Comparison of ENCODE assay signal across 8 mouse cellular contexts in the genomic region with DNA sequence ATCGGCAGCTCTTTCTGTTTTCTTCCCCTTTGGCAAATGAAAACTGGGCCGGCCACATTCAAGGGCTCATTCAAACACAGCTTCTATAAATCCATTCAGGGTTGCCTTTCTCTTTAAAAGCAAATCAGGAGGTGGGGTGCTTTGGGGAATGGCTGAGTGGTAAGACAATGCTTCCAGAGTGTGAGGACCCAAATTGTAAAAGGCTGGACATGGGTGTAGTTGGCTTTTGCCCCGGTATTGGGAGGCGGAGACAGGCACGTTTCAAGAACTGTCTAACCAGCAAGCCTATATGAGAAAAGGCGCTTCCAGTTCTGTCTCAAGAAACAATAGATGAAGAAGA.
DNase-seq lines count a peak whose midpoint lies in the region; ATAC-seq lines count a peak whose summit lies in the region.

No protein-coding gene starts in this region.

- peak overlapping the region; percentile 86 for H3K27ac ChIP-seq in heart, embryonic 10.5 days
- 0 out of 2 replicates have a peak overlapping the region, but pooled peaks have one; percentile 21 for H3K27ac ChIP-seq in limb, embryonic 11.5 days (replicated peaks; ENCODE audit: low read depth, low read length)
- H3K27ac ChIP-seq in stomach, embryonic 16.5 days (ENCODE audit: low read length) = no peak overlapping the region

- H3K27me3 ChIP-seq in heart, embryonic 10.5 days (ENCODE audit: insufficient read depth, poor library complexity, severe bottlenecking) = peaks cover 7% of the 10 kb centered on the region; the same call in 1 of the 2 replicates
- H3K27me3 ChIP-seq in limb, embryonic 11.5 days (ENCODE audit: control insufficient read depth, insufficient read depth, low read length) = no peaks in the 10 kb centered on the region
- no peaks in the 10 kb centered on the region; the same call in 1 of the 2 replicates for H3K27me3 ChIP-seq in stomach, embryonic 16.5 days (ENCODE audit: control insufficient read depth, insufficient read depth, low read length)

- no peaks in the 10 kb centered on the region for H3K9me3 ChIP-seq in heart, embryonic 10.5 days
- no peaks in the 10 kb centered on the region for H3K9me3 ChIP-seq in limb, embryonic 11.5 days (ENCODE audit: control insufficient read depth, low read length)
- H3K9me3 ChIP-seq in stomach, embryonic 16.5 days (replicated peaks; ENCODE audit: control insufficient read depth, low read length) = no peaks in the 10 kb centered on the region

- WGBS in heart, embryonic 10.5 days = 34% methylated on average over 6 of the region's 6 CpGs
- WGBS in limb, embryonic 11.5 days = 30% methylated on average over 6 of the region's 6 CpGs
- 33% methylated on average over 6 of the region's 6 CpGs for WGBS in stomach, embryonic 16.5 days

- no peak for DNase-seq in heart, embryonic 10.5 days (ENCODE audit: low spot score)
- DNase-seq in heart, adult 8-10 months (ENCODE audit: low spot score) = no peak
- peak; percentile 49 for DNase-seq in retina, embryonic 14.5 days (ENCODE audit: low spot score)
- no peak for DNase-seq in retina, postnatal 1 day
- DNase-seq in limb, embryonic 11.5 days (ENCODE audit: low spot score) = no peak
- no peak for DNase-seq in adrenal gland, postnatal 4 days (ENCODE audit: low spot score in 2 of 2)
- DNase-seq in kidney, adult 11 months = no peak

- H3K4me3 ChIP-seq in heart, embryonic 10.5 days = peak overlapping the region; percentile 48; the same call in 1 of the 2 replicates
- H3K4me3 ChIP-seq in limb, embryonic 11.5 days (ENCODE audit: low read depth, low read length) = no peak overlapping the region
- peak overlapping the region; percentile 16; the same call in 1 of the 2 replicates for H3K4me3 ChIP-seq in stomach, embryonic 16.5 days (replicated peaks; ENCODE audit: low read length)

- H3K9ac ChIP-seq in limb, embryonic 11.5 days (ENCODE audit: low read length) = no peak overlapping the region
- H3K9ac ChIP-seq in stomach, embryonic 16.5 days (ENCODE audit: low read length) = no peak overlapping the region

- no peak for ATAC-seq in limb, embryonic 11.5 days (ENCODE audit: insufficient number of reproducible peaks, low FRiP score, low TSS enrichment, low read depth)
- no peak for ATAC-seq in stomach, embryonic 16.5 days (ENCODE audit: insufficient read depth, low FRiP score)

- H3K4me2 ChIP-seq in limb, embryonic 11.5 days (ENCODE audit: low read depth, severe bottlenecking) = peak overlapping the region; percentile 35
- peak overlapping the region; percentile 43 for H3K4me2 ChIP-seq in stomach, embryonic 16.5 days (ENCODE audit: low read depth, low read length)

- no peaks in the 10 kb centered on the region for H3K36me3 ChIP-seq in heart, embryonic 10.5 days
- no peaks in the 10 kb centered on the region for H3K36me3 ChIP-seq in limb, embryonic 11.5 days (ENCODE audit: control insufficient read depth, insufficient read depth, low read length)
- H3K36me3 ChIP-seq in stomach, embryonic 16.5 days (ENCODE audit: control insufficient read depth, insufficient read depth, low read length) = no peaks in the 10 kb centered on the region

- H3K4me1 ChIP-seq in heart, embryonic 10.5 days = 0 out of 2 replicates have a peak, but pooled peaks cover 7% of the 10 kb centered on the region
- H3K4me1 ChIP-seq in limb, embryonic 11.5 days (ENCODE audit: control insufficient read depth, insufficient read depth, low read length) = no peaks in the 10 kb centered on the region
- H3K4me1 ChIP-seq in stomach, embryonic 16.5 days (ENCODE audit: control insufficient read depth, insufficient read depth, low read length) = peaks cover 4% of the 10 kb centered on the region; the same call in 1 of the 2 replicates
